Mouse (Mus musculus): Measurements from ENCODE around the gene Ero1lb. TPM values are rescaled to one million over a fixed set of nuclear protein-coding genes. Genes with fewer than 3 reads are reported as not detected.

Gene Ero1lb
- polyA plus RNA-seq, 1 experiment = 12.8 TPM

Other genes with a start within 250 kb of the Ero1lb start
- 4.1 and 6.2 TPM in 2 replicates for gene Actn2, start 225.1 kb upstream of the Ero1lb start, polyA plus RNA-seq (2012; rRNA removed)
- 32.7 and 51.6 TPM in 2 replicates for gene Heatr1, start 170.8 kb upstream of the Ero1lb start, polyA plus RNA-seq (2012; rRNA removed)
- 21.7 and 23.5 TPM in 2 replicates for gene Lgals8, start 100.9 kb upstream of the Ero1lb start, polyA plus RNA-seq (2012; rRNA removed)
- 4.0 and 5.7 TPM in 2 replicates for gene Edaradd, start 45.4 kb upstream of the Ero1lb start, polyA plus RNA-seq (2012; rRNA removed)
- gene Prl2c3, start 234.2 kb downstream of the Ero1lb start, polyA plus RNA-seq (2012; rRNA removed) = not detected in 2 replicates

Measured in spleen, adult 2 months (tissue).